Mouse (Mus musculus): ENCODE measurements at regions not wholly inside any gene's neighbourhood (a gene's known extent, or its start where the extent isn't known, plus 50 kb on each side); places are given as distances from the start of the nearest gene placed in this dataset.

GRCm38 (mm10) chr7:113672779-113673595, 92.8 kb upstream of the Spon1 start:
- no peak for TF ChIP-seq CTCF (IDR thresholded peaks at IDR 0.05; ENCODE audit: borderline replicate concordance, extremely low read depth, insufficient read depth, insufficient read length)
- TF ChIP-seq POLR2A (IDR thresholded peaks at IDR 0.05; ENCODE audit: borderline replicate concordance, extremely low read depth, insufficient read depth, insufficient read length, poor library complexity, severe bottlenecking): no peak
